Mouse (Mus musculus) brain, adult 2 months (tissue): ENCODE results near the gene Ppil3.
A peak's percentile ranks its signal among the peaks of the same experiment; 100 is the strongest.

Experiments
- DNase-seq: peaks from one replicate; pipeline ENCODE4 v3.0.0; 2011; ENCODE audit warnings: low read depth, low spot score

Ppil3 gene

DNA sequence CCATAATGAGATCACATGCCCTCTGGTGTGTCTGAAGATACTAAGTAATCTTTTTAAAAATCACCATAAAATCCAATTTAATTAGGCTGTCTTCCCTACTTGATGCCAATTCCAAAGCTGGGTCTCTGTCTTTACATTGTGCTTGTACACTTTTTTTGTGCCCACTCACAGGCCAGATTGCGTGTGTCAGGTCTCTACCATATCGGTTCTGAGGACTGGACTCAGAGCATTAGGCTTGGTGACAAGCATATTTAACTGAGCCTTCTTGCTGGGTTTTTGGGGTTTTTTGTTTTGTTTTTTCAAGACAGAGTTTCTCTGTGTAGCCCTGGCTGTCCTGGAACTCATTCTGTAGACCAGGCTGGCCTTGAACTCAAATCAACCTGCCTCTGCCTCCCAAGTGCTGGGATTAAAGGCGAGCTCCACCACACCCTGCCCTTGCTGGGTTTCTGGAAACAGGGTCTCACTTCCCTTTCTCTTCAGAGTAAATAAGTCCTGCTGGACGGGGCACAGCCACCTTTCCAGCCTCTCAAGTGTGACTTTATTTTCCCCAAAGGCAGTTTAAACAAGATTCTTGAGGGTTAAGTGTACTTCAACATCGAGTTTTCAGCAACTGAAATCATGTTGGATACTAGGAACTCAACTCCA, 35.6 kb downstream of the Ppil3 start:
- no peak for DNase-seq

- no peak for DNase-seq
These were observed 37.1 kb downstream of the Ppil3 start for GRCm38 (mm10) chr1:58408141-58408540.

DNA sequence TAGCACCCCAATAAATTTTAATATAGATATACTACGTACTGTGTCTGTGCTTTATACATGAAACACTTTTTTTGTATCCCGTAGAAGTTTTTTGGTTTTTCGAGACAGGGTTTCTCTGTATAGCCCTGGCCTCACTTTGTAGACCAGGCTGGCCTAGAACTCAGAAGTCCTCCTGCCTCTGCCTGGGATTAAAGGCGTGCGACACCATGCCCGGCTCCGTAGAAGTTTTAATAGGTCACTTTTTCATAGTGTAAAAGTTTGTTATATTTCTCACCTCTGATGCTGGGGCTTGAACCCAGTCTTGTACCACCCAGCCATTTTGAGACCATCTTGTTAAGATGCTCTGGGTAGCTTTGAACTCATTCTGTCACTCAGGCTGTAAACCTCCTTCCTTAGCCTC, 38.0 kb downstream of the Ppil3 start:
- no peak for DNase-seq

- DNase-seq = no peak
These were observed 41.5 kb downstream of the Ppil3 start for GRCm38 (mm10) chr1:58403745-58404144.

DNA sequence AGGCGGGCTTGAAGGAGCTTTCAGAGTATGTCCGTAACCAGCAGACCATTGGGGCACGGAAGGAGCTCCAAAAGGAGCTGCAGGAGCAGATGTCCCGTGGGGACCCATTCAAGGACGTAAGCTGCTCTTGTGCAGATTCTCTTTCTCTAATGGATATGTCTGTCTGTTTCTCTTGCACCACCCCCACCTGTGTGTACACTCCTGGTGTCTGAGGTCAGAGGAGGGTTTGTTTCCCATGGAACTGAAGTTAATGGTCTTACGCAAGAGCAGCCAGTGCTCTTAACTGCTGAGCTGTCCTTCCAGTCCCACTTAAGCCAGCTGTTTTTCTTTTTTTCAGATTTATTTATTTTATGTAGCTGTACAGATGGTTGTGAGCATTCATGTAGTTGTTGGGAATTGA, 43.9 kb downstream of the Ppil3 start:
- DNase-seq = no peak

GRCm38 (mm10) chr1:58397731-58398130, 47.6 kb downstream of the Ppil3 start:
- DNase-seq = no peak

GRCm38 (mm10) chr1:58396179-58396578, 49.1 kb downstream of the Ppil3 start:
- no peak for DNase-seq

GRCm38 (mm10) chr1:58395341-58395740, 49.9 kb downstream of the Ppil3 start:
- no peak for DNase-seq

DNA sequence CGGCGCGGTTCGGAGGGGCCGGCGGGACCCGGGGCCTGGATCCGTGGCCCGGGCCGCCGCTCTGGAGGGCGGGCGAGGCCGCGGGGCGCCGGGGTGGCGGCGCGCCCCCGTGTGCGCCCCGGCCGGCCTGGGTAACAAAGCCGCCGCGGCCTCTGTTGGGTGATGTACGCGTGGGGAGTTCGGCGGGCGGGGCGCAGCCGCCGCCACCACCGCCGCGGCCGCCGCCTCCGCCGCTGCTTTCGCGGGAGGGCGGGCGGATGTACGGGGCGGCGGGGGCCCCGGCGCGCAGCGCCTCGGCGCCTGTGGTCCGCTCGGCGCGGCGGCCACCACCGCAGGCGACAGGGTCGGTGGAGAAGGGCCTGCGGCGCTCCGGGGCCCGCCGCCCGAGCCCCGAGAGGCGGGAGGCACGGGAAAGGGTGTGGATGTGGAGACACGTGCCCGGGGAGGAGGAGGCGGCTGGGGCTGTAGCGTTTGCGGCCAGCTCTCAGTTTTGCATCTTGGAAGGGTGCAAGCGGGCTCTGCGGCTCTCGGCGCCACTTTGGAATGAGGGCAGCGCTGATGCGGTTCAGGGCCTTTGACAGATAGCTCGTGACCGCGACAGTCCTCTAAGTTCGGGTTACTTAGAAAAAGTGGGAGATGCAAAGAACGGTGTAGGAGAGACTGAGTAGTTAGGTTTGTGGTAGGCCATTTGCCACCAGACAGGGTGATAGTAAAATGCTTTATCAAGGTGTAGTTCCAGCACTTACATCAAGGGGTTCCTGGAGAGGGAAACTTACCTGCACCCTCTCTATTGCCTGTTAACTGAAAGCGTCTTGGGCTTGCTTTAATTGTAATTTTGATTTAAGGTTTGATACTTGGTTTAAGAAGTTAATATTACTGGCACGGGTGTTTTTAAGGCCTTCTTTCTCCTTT, 51.7 kb downstream of the Ppil3 start:
- DNase-seq = peak; percentile 58

- DNase-seq = peak; percentile 98
These were observed 52.5 kb downstream of the Ppil3 start, which contains the start of gene Bzw1 for GRCm38 (mm10) chr1:58392652-58393283. Gene Bzw1 (plus strand): TSS chr1:58392898.

- no peak for DNase-seq
These were observed 53.0 kb downstream of the Ppil3 start for GRCm38 (mm10) chr1:58392268-58392651.

DNA sequence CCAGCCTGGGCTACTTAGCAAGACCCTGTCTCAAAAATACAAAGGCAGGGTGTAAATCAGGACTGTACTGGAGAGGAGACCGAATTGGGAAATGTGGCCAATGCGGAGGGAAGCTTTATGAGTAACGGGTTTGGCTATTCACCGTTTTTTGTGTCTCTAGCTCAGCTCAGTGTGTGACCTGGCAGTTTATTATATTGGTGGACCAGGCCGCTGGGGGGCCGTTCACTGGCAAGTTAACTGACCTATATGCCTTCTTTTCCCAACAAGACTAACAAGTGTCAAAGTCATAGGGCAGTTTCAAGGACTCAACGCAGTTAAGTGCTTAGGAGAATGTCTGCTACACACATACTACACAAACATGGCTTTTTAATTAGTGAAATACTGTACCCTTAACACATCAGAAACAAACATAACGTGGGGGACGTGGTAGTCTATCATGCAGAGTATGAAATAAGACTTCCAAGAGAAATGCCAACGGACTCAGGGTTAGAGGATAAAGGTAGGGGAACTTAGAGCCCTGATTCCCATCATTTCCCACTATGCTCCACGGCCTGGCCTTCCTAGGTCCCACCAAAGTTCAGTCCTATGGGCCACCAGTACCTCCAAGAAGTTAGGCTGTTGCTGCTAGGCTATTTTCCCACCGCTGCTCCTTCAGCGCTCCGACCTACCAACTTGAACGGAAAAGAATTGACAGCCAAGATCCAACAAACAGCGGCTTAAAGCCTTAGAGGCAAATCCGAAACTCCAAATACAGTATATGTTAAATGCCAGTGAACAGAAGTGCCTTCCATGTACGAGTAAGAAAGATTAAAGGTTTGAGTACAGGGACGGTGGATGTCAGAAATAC, 53.6 kb downstream of the Ppil3 start:
- no peak for DNase-seq

DNA sequence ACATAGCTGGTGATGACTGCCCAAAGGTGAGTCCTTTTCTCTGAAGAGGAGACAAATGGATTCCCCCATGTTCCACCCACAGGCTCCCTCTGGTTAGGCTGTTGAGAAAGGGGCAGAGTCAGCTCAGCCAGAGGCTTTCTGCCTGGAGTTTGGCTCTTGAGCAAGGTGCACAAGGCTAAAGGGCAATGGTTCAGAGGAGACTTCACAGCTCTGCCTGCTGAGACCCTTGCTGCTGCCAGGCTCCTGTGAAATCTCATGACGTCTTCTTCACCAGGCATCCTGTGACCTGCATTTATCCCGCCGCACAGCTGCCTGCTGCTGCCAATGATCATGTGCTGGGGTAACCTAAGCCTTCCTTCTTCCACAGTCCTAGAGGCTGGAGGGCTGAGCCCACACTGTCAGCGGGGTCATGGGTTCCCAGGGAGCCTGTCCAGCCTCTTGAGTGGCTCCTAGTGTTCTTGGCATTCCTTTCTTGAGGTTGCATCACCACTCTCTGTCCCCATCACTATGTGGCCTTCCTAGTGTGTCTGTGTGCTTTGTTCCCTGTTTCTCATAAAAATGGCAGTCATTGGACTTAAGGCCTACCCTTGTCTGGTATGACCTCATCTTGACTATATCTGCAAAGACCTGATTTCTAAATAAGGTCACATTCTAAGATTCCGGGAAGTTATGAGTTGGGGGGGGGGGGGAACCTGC, 62.6 kb downstream of the Ppil3 start:
- no peak for DNase-seq
